Mouse (Mus musculus): Measurements from ENCODE around the gene Skint2. TPM values are rescaled to one million over a fixed set of nuclear protein-coding genes. Genes with fewer than 3 reads are reported as not detected.

Gene Skint2
- not detected in 2 replicates for polyA plus RNA-seq (2012; rRNA removed)

DNA sequence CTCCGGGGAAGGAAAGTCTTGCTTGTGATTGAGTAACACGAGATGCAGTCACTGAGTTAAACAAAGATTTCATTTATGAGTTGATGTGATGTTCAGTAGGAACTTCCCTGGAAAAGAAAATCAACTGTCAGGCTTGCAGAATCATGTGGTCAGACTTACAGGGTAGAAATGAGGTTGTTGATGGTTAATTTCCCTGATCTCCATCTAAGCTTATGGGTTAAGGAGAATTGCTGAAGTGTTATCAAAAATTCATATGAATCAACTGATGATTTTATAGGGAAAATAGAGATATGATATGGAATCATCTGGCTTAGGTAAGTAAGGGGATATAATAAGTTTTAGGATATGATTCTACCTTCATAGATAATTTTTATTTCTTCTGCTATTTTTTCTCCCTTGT is at the start of gene Skint2:
Gene Skint2, plus strand, starts transcription at position 301 of the 400 bp plus-strand sequence.

Other genes starting within 250 kb of the Skint2 start
- gene Skint9, start 123.2 kb upstream of the Skint2 start, polyA plus RNA-seq (2012; rRNA removed): not detected in 2 replicates
- not detected in 2 replicates for gene Skint10, start 217.7 kb downstream of the Skint2 start, polyA plus RNA-seq (2012; rRNA removed)

Measured in ovary, adult 2 months (tissue).